Mouse (Mus musculus): ENCODE results near the gene Dmbx1. TPM values are rescaled to one million over a fixed set of nuclear protein-coding genes. Genes with fewer than 3 reads are reported as not detected.
A peak's percentile ranks its signal among the peaks of the same experiment; 100 is the strongest.

The Dmbx1 gene
- total RNA-seq, 4 experiments from 2014 or later, result 0.08 TPM; not detected in 3

- DNase-seq (ENCODE audit: low spot score in 2 of 2), result no peak
Measured at GRCm38 (mm10) chr4:115890066-115890465, 49.7 kb downstream of the Dmbx1 start.

- DNase-seq (ENCODE audit: low spot score in 2 of 2), result no peak
Measured at GRCm38 (mm10) chr4:115886875-115887274, 52.9 kb downstream of the Dmbx1 start.

- DNase-seq (ENCODE audit: low spot score in 2 of 2), result peak in 1 of 2 experiments; percentile 39
Measured at GRCm38 (mm10) chr4:115885846-115886245, 53.9 kb downstream of the Dmbx1 start.

GRCm38 (mm10) chr4:115884022-115884421 lies 55.7 kb downstream of the Dmbx1 start, which contains the start of gene Kncn:
TSS of gene Kncn (plus strand) at chr4:115884400.
- no peak for DNase-seq (ENCODE audit: low spot score in 2 of 2)

GRCm38 (mm10) chr4:115882195-115882594 lies 57.5 kb downstream of the Dmbx1 start:
- DNase-seq (ENCODE audit: low spot score in 2 of 2), result no peak

GRCm38 (mm10) chr4:115881183-115881582 lies 58.5 kb downstream of the Dmbx1 start:
- peak; percentile 39 to 47 for DNase-seq (ENCODE audit: low spot score in 2 of 2)

GRCm38 (mm10) chr4:115878828-115879227 lies 60.9 kb downstream of the Dmbx1 start:
- no peak for DNase-seq (ENCODE audit: low spot score in 2 of 2)

- no peak for DNase-seq (ENCODE audit: low spot score in 2 of 2)
Measured at GRCm38 (mm10) chr4:115878216-115878678, 61.5 kb downstream of the Dmbx1 start.

GRCm38 (mm10) chr4:115873231-115873630 lies 66.5 kb downstream of the Dmbx1 start:
- DNase-seq (ENCODE audit: low spot score in 2 of 2), result no peak

- no peak for DNase-seq (ENCODE audit: low spot score in 2 of 2)
Measured at GRCm38 (mm10) chr4:115869512-115870210, 70.1 kb downstream of the Dmbx1 start.

Other genes starting within 250 kb of the Dmbx1 start
- gene Efcab14, start 202.2 kb downstream of the Dmbx1 start, total RNA-seq (2022), result 10 to 100 TPM; 57.2 to 62.0 (median 60.1) TPM
- gene Tex38, start 158.9 kb downstream of the Dmbx1 start, total RNA-seq (2022), result under 1 TPM in 2 of 4 experiments, not detected in 2; 0.43 to 0.85 TPM
- 10 to 100 TPM; 55.8 to 66.8 (median 63.1) TPM for gene Atpaf1, start 155.1 kb downstream of the Dmbx1 start, total RNA-seq (2022)
- gene Mob3c, start 111.8 kb downstream of the Dmbx1 start, total RNA-seq (2022), result 10 to 100 TPM in 1 of 4 experiments, 1 to 10 TPM in 3; 4.5 to 10.2 (median 7.1) TPM
- 10 to 100 TPM; 47.2 to 70.6 (median 53.7) TPM for gene Mknk1, start 100.7 kb downstream of the Dmbx1 start, total RNA-seq (2022)
- gene Kncn, start 55.5 kb downstream of the Dmbx1 start, total RNA-seq (2022), result under 1 TPM in 3 of 4 experiments, not detected in 1; 0.39 to 0.53 (median 0.41) TPM
- under 1 TPM in 2 of 4 experiments, not detected in 2; 0.20 to 0.28 TPM for gene 6430628N08Rik, start 49.3 kb downstream of the Dmbx1 start, total RNA-seq (2022)
- 100 to 1,000 TPM; 125 to 145 (median 136) TPM for gene Faah, start 78.0 kb upstream of the Dmbx1 start, total RNA-seq (2022)
- 10 to 100 TPM; 10.6 to 11.8 (median 11.7) TPM for gene Nsun4, start 114.0 kb upstream of the Dmbx1 start, total RNA-seq (2022)
- gene Uqcrh, start 135.1 kb upstream of the Dmbx1 start, total RNA-seq (2022), result 100 to 1,000 TPM; 402 to 415 (median 406) TPM
- 10 to 100 TPM; 45.7 to 49.3 (median 47.9) TPM for gene Lrrc41, start 135.3 kb upstream of the Dmbx1 start, total RNA-seq (2022)
- gene Rad54l, start 183.8 kb upstream of the Dmbx1 start, total RNA-seq (2022), result 1 to 10 TPM in 1 of 4 experiments, under 1 TPM in 3; 0.41 to 1.1 (median 0.72) TPM
- gene Pomgnt1, start 183.9 kb upstream of the Dmbx1 start, total RNA-seq (2022), result 10 to 100 TPM; 69.7 to 76.0 (median 72.0) TPM
- 10 to 100 TPM; 21.9 to 23.7 (median 23.3) TPM for gene Lurap1, start 211.4 kb upstream of the Dmbx1 start, total RNA-seq (2022)
- not detected for gene Tspan1, start 227.7 kb upstream of the Dmbx1 start, total RNA-seq (2022)
- not detected for gene 1700042G07Rik, start 233.4 kb upstream of the Dmbx1 start, total RNA-seq (2022)
- 1 to 10 TPM in 1 of 4 experiments, under 1 TPM in 1, not detected in 2; 0.96 to 4.1 TPM for gene Gm49337, start 233.5 kb upstream of the Dmbx1 start, total RNA-seq (2022)